Mouse (Mus musculus) skeletal muscle tissue, postnatal 0 days (tissue): ENCODE data around the gene Eddm3b. TPM values are rescaled to one million over a fixed set of nuclear protein-coding genes. Genes with fewer than 3 reads are reported as not detected.

Source experiments
- polyA plus RNA-seq: library from polyadenylated mRNA; unstranded; fragments of >200 nt; fragmentation: Nextera tagmentation; extraction: Ambion mirVana; gene quantifications from 2 replicates; pipeline ENCODE4 v1.2.1, GENCODE M21; 2015

Gene Eddm3b
- not detected in 2 replicates for polyA plus RNA-seq

DNA sequence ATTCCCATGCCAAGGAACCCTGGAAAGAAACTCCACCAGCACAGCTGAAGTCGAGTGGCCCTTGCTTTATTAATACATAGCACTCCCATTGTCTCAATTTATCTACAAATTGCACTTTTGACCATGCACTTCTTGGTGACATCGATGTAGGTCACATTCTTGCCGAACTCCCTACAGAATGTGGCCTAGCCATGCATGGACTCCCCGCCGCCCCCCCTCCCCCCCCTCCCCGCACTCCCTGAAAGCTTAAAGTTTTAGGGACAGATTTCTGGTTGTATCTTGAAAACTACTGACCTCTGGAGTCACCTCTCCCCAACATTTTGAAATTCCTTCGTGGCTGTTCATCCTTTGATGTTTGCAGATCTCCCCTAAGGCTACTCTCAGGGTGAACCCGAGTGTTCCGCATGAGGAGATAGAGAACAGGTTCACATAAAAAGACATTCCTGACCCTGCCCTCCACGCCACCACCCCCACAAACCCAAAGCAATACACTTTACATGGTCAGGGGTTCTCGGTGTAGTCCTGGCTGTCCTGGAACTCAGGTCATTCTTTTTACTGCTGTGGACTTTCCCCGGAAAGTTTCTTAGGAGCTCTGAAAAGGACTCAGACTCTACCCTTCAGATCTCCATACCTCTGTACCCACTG lies at the start of gene Eddm3b:
Gene Eddm3b (plus strand): TSS at position 511 of the 645 bp plus-strand sequence.

DNA sequence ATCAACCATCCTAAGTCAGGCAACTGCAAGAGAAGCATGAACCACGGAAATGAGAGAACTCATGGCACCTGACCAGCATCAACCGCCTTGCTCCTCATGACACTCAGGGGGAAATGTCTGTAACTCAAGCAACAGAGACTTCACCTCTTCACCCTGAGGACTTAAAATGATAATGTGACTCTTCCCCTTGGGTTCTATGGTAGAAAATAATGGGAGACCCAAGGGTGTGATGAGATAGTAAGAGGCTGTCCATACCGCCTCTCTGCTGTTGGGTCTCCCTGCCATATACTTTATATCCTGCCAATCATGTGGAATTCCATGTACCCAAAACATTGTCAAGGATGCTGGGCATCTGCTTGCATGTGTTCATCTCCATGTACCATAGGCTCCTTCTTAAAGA lies 39.9 kb upstream of the Eddm3b start, which contains the start of gene Olfr750:
Gene Olfr750 (minus strand): TSS at position 101 of the 400 bp plus-strand sequence.

DNA sequence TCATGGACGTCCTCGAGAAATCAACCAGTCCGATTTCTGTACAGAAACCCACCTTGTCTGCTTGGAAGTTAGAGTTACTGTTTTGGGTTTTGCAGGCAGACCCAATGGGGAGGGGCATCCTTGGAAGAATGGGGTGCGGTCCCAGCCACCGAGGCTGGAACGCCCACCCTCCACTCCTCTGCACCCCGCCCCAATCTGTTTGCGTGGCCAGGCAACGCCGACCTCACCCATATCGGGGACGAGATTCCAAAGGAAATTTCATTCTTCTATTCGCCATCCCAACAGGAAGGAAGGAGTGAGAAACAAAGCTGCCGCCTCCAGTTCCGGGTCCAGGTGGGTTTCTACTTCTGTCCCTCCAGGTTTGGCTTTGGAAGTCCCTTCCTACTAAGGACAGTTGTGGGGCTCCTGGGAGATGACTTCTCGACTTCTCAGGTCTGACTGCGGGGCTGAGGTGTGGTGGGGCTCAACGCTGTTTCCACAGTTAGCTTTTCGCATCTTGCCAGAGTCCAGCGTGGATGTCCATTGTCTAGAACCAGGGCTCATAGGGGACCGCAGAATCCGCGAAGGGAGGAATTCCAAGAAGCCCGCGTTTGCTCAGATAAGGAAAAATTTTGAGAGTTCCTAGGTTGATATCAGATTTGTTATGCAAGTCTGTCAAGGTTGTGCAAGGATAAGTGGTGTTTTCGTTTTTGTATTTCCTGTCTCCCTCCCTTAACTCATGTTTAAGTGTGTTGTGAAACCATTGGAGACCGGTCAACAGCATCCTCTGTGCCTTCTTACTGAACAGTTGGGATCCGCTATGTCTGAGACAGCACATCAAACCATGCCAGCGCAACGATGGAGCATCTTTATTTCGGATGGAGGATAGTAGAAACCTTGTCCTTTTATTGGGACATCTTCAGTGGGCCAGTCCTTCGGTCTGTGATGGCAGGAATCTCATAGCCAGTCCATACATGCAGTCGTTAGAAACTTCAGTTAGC lies 23.0 kb upstream of the Eddm3b start, which contains the start of the genes Rnase4 and Ang:
Gene Rnase4 (plus strand): TSS at position 157 of the 980 bp plus-strand sequence.
Gene Ang (plus strand): TSS at position 230 of the 980 bp plus-strand sequence.

DNA sequence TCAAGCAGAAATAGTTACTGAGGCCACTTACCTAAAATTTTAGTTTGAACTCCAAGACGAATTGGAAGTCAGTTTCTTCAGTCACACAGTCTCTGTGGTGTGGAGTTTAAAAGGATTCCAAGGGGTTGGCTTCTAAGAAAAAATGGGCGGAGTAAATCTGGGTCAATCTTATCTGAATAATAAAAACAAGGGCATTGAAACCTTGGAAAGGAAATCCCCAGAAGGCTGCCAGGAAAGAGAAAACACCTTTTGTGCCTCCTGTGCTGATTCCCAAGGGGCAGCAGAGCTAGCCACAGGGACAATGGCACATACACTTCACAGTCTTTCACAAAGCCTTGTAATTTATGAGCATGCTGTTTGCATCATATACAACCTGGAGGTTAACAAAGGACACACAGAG lies 32.5 kb downstream of the Eddm3b start, which contains the start of gene Rnase1:
Gene Rnase1 (minus strand): TSS at position 101 of the 400 bp plus-strand sequence.

DNA sequence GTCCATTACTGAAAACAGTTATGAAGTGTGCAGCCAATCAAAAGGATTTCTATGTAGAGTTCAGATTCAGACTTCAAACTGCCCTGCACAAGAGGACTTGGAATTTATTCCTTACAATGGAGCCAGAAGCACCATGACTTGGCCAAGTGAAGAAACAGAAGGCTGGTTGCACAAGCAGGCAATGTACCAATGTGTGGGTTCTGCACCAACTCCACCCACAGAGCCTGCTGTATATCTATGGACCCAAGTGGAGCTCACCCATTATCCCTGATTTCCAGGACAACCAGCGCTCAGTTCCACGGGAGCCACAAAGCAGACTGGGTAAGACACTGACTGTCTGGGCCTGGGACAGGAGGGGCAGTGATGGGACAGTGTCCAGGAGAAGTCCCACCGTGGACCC lies 47.8 kb downstream of the Eddm3b start, which contains the start of gene Rnase2b:
Gene Rnase2b (plus strand): TSS at position 285 of the 400 bp plus-strand sequence.

Other genes with a start within 250 kb of the Eddm3b start
- gene Tep1, start 243.9 kb upstream of the Eddm3b start, polyA plus RNA-seq: 5.2 and 5.4 TPM in 2 replicates
- gene Klhl33, start 216.9 kb upstream of the Eddm3b start, polyA plus RNA-seq: 1.6 TPM in 2 replicates
- gene Osgep, start 189.5 kb upstream of the Eddm3b start, polyA plus RNA-seq: 81.2 and 83.7 TPM in 2 replicates
- 79.6 and 92.0 TPM in 2 replicates for gene Apex1, start 189.5 kb upstream of the Eddm3b start, polyA plus RNA-seq
- gene Pip4p1, start 183.6 kb upstream of the Eddm3b start, polyA plus RNA-seq: 21.5 and 25.8 TPM in 2 replicates
- gene Pnp, start 183.3 kb upstream of the Eddm3b start, polyA plus RNA-seq: 16.5 and 29.1 TPM in 2 replicates
- gene Gm49342, start 169.9 kb upstream of the Eddm3b start, polyA plus RNA-seq: not detected in 2 replicates
- 0.85 TPM in 1 of 2 replicates, not detected in the other for gene Pnp2, start 158.4 kb upstream of the Eddm3b start, polyA plus RNA-seq
- gene Rnase10, start 106.7 kb upstream of the Eddm3b start, polyA plus RNA-seq: 0.37 and 0.39 TPM in 2 replicates
- not detected in 2 replicates for gene Rnase9, start 72.6 kb upstream of the Eddm3b start, polyA plus RNA-seq
- gene Rnase11, start 64.3 kb upstream of the Eddm3b start, polyA plus RNA-seq: not detected in 2 replicates
- 0.31 TPM in 1 of 2 replicates, not detected in the other for gene Rnase12, start 56.8 kb upstream of the Eddm3b start, polyA plus RNA-seq
- gene Olfr750, start 40.0 kb upstream of the Eddm3b start, polyA plus RNA-seq: not detected in 2 replicates
- gene Rnase4, start 23.3 kb upstream of the Eddm3b start, polyA plus RNA-seq: 57.8 and 74.4 TPM in 2 replicates
- 8.0 and 8.7 TPM in 2 replicates for gene Ang, start 23.3 kb upstream of the Eddm3b start, polyA plus RNA-seq
- gene Rnase6, start 9.5 kb downstream of the Eddm3b start, polyA plus RNA-seq: 0.44 and 0.60 TPM in 2 replicates
- gene Rnase1, start 32.4 kb downstream of the Eddm3b start, polyA plus RNA-seq: 2.5 TPM in 1 of 2 replicates, not detected in the other
- gene Rnase2b, start 47.8 kb downstream of the Eddm3b start, polyA plus RNA-seq: not detected in 2 replicates
- not detected in 2 replicates for gene Ang2, start 84.7 kb downstream of the Eddm3b start, polyA plus RNA-seq
- not detected in 2 replicates for gene Ear14, start 89.0 kb downstream of the Eddm3b start, polyA plus RNA-seq
- gene Rnase2a, start 141.7 kb downstream of the Eddm3b start, polyA plus RNA-seq: not detected in 2 replicates
- gene Gm7247, start 247.3 kb downstream of the Eddm3b start, polyA plus RNA-seq: not detected in 2 replicates